Mouse (Mus musculus) heart, adult 2 months (tissue): ENCODE data around the gene Sipa1l2. TPM values are rescaled to one million over a fixed set of nuclear protein-coding genes. Genes with fewer than 3 reads are reported as not detected.

Experiments used
- DNase-seq, 2 experiments: peaks; one replicate each; pipeline ENCODE4 v3.0.0; 2021
- H3K27ac ChIP-seq: fragments of 200-600 bp; 2 replicates; pipeline ENCODE4 v1.8.1; 2022
- H3K27me3 ChIP-seq: fragments of 200-500 bp; 2 replicates; pipeline ENCODE4 v1.6.1; 2012; ENCODE audit warnings: mild to moderate bottlenecking, low read length, inconsistent platforms, mixed read lengths; ENCODE audit not compliant: control insufficient read depth, insufficient read depth
- H3K36me3 ChIP-seq: fragments of 200-500 bp; 2 replicates; pipeline ENCODE4 v1.6.1; 2012; ENCODE audit warnings: low read length, inconsistent platforms; ENCODE audit not compliant: control insufficient read depth, insufficient read depth
- H3K4me1 ChIP-seq: fragments of 200-500 bp; 2 replicates; pipeline ENCODE4 v1.6.1; 2011; ENCODE audit warnings: low read length; ENCODE audit not compliant: control insufficient read depth, insufficient read depth
- H3K4me3 ChIP-seq: fragments of 200-600 bp; 2 replicates; pipeline ENCODE4 v1.8.1; 2022
- H3K79me2 ChIP-seq: fragments of 200-500 bp; replicated peaks from 2 replicates; pipeline ENCODE4 v1.6.1; 2012; ENCODE audit warnings: mild to moderate bottlenecking, inconsistent platforms, low read length, moderate library complexity, mixed read lengths; ENCODE audit not compliant: control insufficient read depth, insufficient read depth
- H3K9ac ChIP-seq: fragments of 200-500 bp; 2 replicates; pipeline ENCODE4 v1.6.1; 2012; ENCODE audit warnings: low read depth, mild to moderate bottlenecking, control low read depth, inconsistent platforms, low read length, mixed read lengths
- CTCF ChIP-seq: fragments of 200-600 bp; IDR thresholded peaks from 2 replicates; pipeline ENCODE4 v1.8.1; 2022; ENCODE audit warnings: antibody characterized with exemption, mild to moderate bottlenecking, moderate library complexity
- EP300 ChIP-seq: fragments of 200-500 bp; IDR thresholded peaks from 2 replicates; pipeline ENCODE4 v1.6.1; 2011; ENCODE audit warnings: low read depth, low read length, control low read depth; ENCODE audit not compliant: insufficient read depth
- POLR2A ChIP-seq: fragments of 200-500 bp; IDR thresholded peaks from 2 replicates; pipeline ENCODE4 v1.6.1; 2011; ENCODE audit warnings: mild to moderate bottlenecking, low read depth, low read length, control low read depth; ENCODE audit not compliant: insufficient read depth
- WGBS: fragments of 180-500 bp; shearing (Covaris S2); methylation state at CpG from one replicate; pipeline ENCODE4 v1.1.7; 2018; 5-methylcytosine and 5-hydroxymethylcytosine counted together
- intact Hi-C: fragments of 180-260 bp; cut with DNase I; formaldehyde crosslinking; loops from one replicate; pipeline ENCODE4 v1.15.1; 2025
- polyA plus RNA-seq: library from polyadenylated mRNA; depleted of rRNA; stranded (reverse); fragments of >200 nt; gene quantifications from 2 replicates; pipeline ENCODE4 v1.2.3, GENCODE M21; 2012
- total RNA-seq, 2 experiments: library from RNA; stranded (reverse); gene quantifications; 2 replicates each; pipeline ENCODE4 v1.2.3; 2021

Gene Sipa1l2
- total and polyA plus RNA-seq, 3 experiments, result 27.0 to 45.4 (median 42.9) TPM

- H3K4me1 ChIP-seq, result peaks cover 1% of the 10 kb centered on the region; the same call in 1 of the 2 replicates
- H3K27ac ChIP-seq, result no peak overlapping the region
- H3K36me3 ChIP-seq, result no peaks in the 10 kb centered on the region
- H3K4me3 ChIP-seq, result no peak overlapping the region
- intact Hi-C loops, result no loop called here
- no peak for DNase-seq
- no peak overlapping the region for H3K9ac ChIP-seq
- no peaks in the 10 kb centered on the region for H3K79me2 ChIP-seq
- H3K27me3 ChIP-seq, result no peaks in the 10 kb centered on the region
- WGBS, result 58% methylated on average over 8 of the region's 8 CpGs
- no peak for TF ChIP-seq POLR2A
- TF ChIP-seq EP300, result no peak
- TF ChIP-seq CTCF, result no peak
These were observed 155.0 kb downstream of the Sipa1l2 start for GRCm38 (mm10) chr8:125414651-125415050.

- TF ChIP-seq CTCF (no peak), EP300 (no peak), POLR2A (no peak)
- H3K36me3 ChIP-seq, result no peaks in the 10 kb centered on the region
- no peak overlapping the region for H3K27ac ChIP-seq
- H3K27me3 ChIP-seq, result no peaks in the 10 kb centered on the region
- intact Hi-C loops, result no loop called here
- WGBS, result 55% methylated on average over 13 of the region's 13 CpGs
- no peak overlapping the region for H3K4me3 ChIP-seq
- no peak overlapping the region for H3K9ac ChIP-seq
- no peaks in the 10 kb centered on the region for H3K79me2 ChIP-seq
- peaks cover 1% of the 10 kb centered on the region; the same call in 1 of the 2 replicates for H3K4me1 ChIP-seq
- no peak for DNase-seq
These were observed 156.4 kb downstream of the Sipa1l2 start for GRCm38 (mm10) chr8:125413001-125413909.

DNA sequence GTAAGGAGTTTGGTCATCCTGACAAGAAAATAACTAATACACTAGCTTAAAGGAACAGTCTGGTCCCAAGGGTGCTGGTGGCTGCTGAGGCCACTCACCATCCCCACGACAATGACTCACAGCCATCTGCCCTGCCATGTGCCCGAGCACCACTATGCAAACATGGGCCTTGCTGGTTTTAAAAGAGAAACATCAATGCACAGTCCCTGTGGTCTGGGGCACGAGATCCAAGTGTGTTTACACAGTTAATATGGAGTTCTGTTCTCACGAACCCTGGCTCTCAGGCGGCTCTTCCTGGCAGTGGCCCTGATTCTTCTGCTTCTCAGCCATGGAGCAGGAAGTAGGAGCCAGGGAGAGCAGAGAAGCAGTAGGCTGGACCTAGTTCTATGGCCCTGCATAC, 159.0 kb downstream of the Sipa1l2 start:
- H3K9ac ChIP-seq, result no peak overlapping the region
- H3K4me1 ChIP-seq, result peaks cover 3% of the 10 kb centered on the region; the same call in 1 of the 2 replicates
- DNase-seq, result no peak
- no peak overlapping the region for H3K4me3 ChIP-seq
- no peak overlapping the region for H3K27ac ChIP-seq
- 46% methylated on average over 5 of the region's 5 CpGs for WGBS
- intact Hi-C loops, result no loop called here
- no peaks in the 10 kb centered on the region for H3K36me3 ChIP-seq
- H3K27me3 ChIP-seq, result no peaks in the 10 kb centered on the region
- TF ChIP-seq EP300, result no peak
- no peak for TF ChIP-seq POLR2A
- TF ChIP-seq CTCF, result no peak
- H3K79me2 ChIP-seq, result no peaks in the 10 kb centered on the region

DNA sequence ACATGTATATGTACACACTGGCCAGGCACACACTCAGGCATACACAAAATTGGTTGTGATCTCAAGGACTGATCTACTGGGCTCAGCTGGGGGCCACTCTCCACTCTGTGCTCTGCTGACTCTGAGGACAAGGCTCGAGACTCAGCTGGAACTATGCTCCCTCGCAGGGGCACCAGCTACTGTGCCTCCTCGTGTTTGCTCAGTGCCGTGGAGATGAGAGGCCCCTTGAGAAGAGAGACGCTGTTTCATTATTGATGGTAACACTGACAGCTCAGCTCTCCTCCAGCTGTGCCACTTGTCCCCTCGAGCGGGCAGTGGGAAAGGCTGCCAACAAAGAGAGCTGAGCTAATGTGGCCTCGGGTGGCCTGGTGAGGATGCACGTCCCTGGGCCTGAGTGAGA, 161.9 kb downstream of the Sipa1l2 start:
- no peak overlapping the region for H3K4me3 ChIP-seq
- no peak overlapping the region for H3K9ac ChIP-seq
- DNase-seq, result no peak
- TF ChIP-seq POLR2A, result no peak
- no peak for TF ChIP-seq CTCF
- TF ChIP-seq EP300, result no peak
- H3K79me2 ChIP-seq, result no peaks in the 10 kb centered on the region
- no peaks in the 10 kb centered on the region for H3K27me3 ChIP-seq
- 67% methylated on average over 9 of the region's 9 CpGs for WGBS
- peaks cover 3% of the 10 kb centered on the region; the same call in 1 of the 2 replicates for H3K4me1 ChIP-seq
- H3K36me3 ChIP-seq, result no peaks in the 10 kb centered on the region
- H3K27ac ChIP-seq, result no peak overlapping the region
- intact Hi-C loops, result no loop called here

DNA sequence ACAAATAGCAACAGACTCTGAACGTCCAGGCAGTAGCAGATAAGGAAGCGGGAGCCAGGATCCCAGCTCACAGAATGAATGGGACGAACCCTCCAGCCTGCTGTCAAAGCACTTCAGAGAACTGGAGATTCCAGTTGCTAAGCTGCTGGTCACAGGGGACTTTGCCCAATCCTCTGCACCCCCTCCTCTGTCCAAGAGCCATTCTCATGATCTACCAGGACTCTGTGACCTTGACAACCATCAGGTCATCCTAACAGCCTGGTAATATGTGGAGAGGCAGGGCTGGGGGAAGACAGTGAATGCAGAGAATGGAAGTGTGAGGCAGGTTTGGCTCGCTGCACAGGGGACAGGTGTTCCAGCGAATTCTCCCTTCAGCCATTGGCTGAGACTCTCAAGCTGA, 163.2 kb downstream of the Sipa1l2 start:
- Histone ChIP-seq H3K27ac (no peak overlapping the region), H3K4me1 (peaks cover 3% of the 10 kb centered on the region; the same call in 1 of the 2 replicates), H3K4me3 (no peak overlapping the region), H3K79me2 (no peaks in the 10 kb centered on the region), H3K36me3 (no peaks in the 10 kb centered on the region), H3K27me3 (no peaks in the 10 kb centered on the region), H3K9ac (no peak overlapping the region)
- TF ChIP-seq POLR2A, result no peak
- TF ChIP-seq EP300, result no peak
- no peak for TF ChIP-seq CTCF
- intact Hi-C loops, result no loop called here
- 60% methylated on average over 5 of the region's 5 CpGs for WGBS
- DNase-seq, result no peak

- no peak overlapping the region for H3K27ac ChIP-seq
- 64% methylated on average over 3 of the region's 3 CpGs for WGBS
- no peak overlapping the region for H3K4me3 ChIP-seq
- no peaks in the 10 kb centered on the region for H3K36me3 ChIP-seq
- no peak for DNase-seq
- H3K79me2 ChIP-seq, result no peaks in the 10 kb centered on the region
- H3K27me3 ChIP-seq, result no peaks in the 10 kb centered on the region
- TF ChIP-seq POLR2A (no peak), EP300 (no peak), CTCF (no peak)
- H3K9ac ChIP-seq, result no peak overlapping the region
- intact Hi-C loops, result no loop called here
- no peaks in the 10 kb centered on the region for H3K4me1 ChIP-seq
These were observed 168.3 kb downstream of the Sipa1l2 start for GRCm38 (mm10) chr8:125401350-125401749.
